Mouse (Mus musculus) lung, adult 18-20 months (tissue): Measurements from ENCODE around the gene Ccr9.
"Not testable (repeated sequence)": the region's sequence is repeated elsewhere in the genome, so short reads cannot be mapped to it uniquely, and the experiment has no call there.

Experiments used
- DNase-seq, 2 experiments: peaks; one replicate each; pipeline ENCODE4 v3.0.0; 2022; ENCODE audit warnings: mixed read lengths in 2 of 2

Gene Ccr9

DNA sequence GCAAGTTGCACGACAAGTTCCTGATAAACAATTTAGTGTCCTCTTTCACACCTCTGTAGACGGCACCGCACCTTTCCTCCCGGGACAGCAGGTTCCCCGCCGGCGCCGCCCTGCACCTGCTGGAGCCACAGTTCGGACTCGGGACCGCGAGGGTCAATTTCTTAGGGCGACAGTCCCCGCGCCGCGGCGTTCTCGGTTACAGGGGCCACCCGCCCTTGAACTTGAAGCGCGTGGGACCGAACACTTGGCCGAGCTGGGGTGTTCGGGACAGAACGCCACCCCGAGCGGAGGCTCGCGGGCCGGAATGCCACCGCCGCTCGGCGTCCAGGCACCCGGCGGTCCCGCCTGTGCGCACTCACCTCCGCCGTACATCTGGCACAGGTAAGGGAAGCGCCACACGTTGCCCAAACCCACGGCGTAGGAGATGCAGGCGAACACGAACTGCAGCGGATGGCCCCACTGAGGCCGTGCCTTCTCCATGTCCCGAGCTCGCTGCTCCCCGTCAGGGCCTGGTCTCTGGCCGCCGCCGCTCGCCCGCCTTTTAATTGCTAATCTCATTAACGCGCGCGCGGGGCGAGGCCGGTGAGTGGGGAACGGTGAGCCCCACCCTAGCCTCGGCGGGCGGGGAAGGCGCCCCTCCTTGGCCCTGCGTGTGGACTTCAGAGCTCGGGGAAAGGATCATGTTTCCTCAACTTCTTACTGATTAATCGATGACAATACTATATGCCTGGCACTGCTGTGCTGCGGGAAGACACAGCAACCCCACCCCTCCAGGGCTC is at the start of gene Ccr9, which contains the start of gene Slc6a20a:
Gene Ccr9 (plus strand): TSS at position 113 of the 779 bp plus-strand sequence.
Gene Slc6a20a (minus strand): TSS at position 559 of the 779 bp plus-strand sequence.
- DNase-seq, result peak; percentile 52 to 54

- DNase-seq, result no peak
Observed at GRCm38 (mm10) chr9:123631666-123632065, 46.6 kb upstream of the Ccr9 start.

DNA sequence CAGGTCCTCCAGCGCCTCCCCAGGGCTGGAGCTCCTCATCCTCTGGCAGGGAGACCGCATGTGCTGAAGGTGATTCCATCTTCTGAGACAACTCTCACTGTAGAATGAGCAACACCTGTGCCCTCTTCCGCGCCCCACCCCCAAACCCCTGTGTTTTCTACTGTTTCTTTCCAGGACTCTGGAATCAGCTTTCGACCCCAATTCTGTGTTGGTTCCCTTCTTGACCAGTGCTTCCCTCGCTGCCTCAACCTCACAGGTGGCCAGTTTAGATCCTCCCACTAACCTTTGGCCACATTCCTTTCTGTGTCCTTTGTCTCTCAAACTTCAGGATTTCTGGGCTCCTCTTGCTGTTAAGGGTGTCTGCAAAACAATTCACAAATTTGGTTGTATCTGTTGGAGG is 46.0 kb upstream of the Ccr9 start, which contains the start of gene Slc6a20b:
Gene Slc6a20b (minus strand): TSS at position 285 of the 400 bp plus-strand sequence.
- no peak for DNase-seq

GRCm38 (mm10) chr9:123632993-123633392 is 45.2 kb upstream of the Ccr9 start:
- no peak for DNase-seq

DNA sequence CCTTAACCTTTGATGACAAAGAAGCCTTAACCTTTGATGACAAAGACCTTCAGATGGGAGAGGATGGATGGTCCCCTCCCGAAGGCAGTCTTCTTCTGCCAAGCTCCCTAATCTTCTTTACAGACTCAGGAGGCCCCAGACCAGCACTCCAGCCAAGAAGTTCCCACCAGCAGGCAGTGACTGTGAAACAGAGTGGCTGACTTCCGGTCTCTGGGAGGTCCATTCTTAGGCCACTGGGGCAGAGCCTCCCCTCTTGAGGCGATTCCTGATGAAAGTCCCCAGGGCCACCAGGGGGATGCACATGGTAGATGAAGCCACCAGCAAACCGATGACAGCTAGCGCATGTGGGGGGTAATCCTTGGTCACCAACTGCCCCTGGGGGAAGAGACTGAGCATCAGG is 41.5 kb upstream of the Ccr9 start:
- no peak for DNase-seq

GRCm38 (mm10) chr9:123638231-123638630 is 40.0 kb upstream of the Ccr9 start:
- DNase-seq, result no peak

- peak in 1 of 2 experiments; percentile 4 for DNase-seq
Observed at GRCm38 (mm10) chr9:123638668-123639089, 39.6 kb upstream of the Ccr9 start.

- DNase-seq, result no peak
Observed at GRCm38 (mm10) chr9:123640106-123640505, 38.1 kb upstream of the Ccr9 start.

GRCm38 (mm10) chr9:123649785-123650511 is 28.3 kb upstream of the Ccr9 start:
- no peak for DNase-seq

GRCm38 (mm10) chr9:123651369-123651768 is 26.9 kb upstream of the Ccr9 start:
- DNase-seq, result peak in 1 of 2 experiments; percentile 41

GRCm38 (mm10) chr9:123657457-123657856 is 20.8 kb upstream of the Ccr9 start:
- DNase-seq, result no peak

DNA sequence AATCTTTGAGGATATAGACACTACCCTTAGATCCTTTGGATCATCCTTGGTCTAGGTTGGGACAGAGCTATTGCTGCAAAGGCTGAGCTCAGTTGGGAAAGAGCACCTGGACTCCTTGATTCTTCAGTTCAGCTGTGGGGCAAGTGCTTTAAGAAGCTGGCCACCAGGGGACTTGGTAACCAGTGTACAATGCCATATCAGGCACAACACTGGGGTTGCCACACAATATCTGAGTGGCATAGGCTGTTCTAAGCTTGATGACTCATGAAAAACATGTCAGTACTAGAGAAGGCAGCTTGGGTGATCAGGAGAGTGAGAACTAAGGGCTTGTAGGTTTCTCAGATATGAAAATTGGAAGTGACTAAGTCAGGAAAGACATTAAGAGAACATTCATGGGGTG is 19.3 kb upstream of the Ccr9 start:
- DNase-seq, result no peak

GRCm38 (mm10) chr9:123659986-123660676 is 18.1 kb upstream of the Ccr9 start:
- DNase-seq, result not testable (repeated sequence)

DNA sequence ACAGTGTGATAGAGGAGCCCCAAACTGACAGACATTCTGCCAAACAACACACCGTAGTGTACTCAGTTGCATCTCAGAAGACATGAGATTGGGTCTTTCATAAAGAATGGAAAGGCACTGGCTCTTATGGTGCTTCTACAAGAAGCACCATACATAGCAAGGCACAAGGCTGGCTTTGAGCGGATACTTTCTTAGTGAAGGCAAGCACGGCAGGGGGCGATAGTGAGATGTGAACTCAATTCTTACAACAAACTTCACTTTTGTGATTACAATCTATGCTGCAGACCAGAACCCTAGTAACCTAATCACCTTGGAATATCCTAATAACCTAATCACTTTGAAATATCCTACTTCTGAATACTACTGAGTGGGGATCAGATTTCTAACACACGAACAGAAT is 12.6 kb upstream of the Ccr9 start:
- peak; percentile 39 to 49 for DNase-seq

DNA sequence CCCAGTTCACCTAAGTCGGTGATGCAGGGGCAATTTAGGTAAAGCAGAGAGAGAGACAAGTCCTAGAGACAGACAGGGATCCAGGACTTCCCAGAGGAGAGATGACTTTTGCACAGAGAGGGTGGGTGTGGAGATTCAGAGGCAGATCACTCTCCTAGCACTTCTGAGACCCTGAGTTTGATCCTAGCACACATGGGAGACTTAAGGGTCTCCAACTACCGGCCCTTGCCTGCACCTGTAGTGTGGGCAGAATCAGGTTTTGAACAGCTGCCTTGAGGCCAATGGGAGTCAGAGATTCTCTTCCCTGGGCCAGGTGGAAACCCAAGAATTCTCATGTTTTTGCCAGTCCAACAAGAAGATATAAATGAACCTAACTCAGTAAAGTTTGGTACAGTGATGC is 959 bp downstream of the Ccr9 start:
- DNase-seq, result no peak

DNA sequence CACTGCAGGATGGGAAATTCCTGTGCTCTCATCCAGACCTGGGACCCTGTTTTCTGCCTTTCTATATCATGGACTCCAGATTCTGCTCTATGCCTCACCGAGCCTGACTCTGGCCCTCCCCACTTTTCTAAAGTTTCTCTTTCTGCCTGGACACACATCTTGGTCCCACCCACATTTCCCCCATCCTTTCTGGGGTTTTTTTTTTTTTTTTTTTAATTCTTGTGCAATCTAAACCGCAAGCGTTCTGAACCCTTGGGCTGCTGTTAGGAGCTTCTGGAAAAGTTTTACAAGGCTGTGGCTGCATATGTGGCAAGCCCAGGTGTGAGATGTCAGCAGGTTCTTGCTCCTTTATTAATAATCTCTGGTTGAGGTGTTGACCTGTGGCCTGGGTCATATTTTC is 5.5 kb downstream of the Ccr9 start:
- DNase-seq, result peak in 1 of 2 experiments; percentile 20

- peak; percentile 10 to 21 for DNase-seq
Observed at GRCm38 (mm10) chr9:123686206-123686605, 8.0 kb downstream of the Ccr9 start.

DNA sequence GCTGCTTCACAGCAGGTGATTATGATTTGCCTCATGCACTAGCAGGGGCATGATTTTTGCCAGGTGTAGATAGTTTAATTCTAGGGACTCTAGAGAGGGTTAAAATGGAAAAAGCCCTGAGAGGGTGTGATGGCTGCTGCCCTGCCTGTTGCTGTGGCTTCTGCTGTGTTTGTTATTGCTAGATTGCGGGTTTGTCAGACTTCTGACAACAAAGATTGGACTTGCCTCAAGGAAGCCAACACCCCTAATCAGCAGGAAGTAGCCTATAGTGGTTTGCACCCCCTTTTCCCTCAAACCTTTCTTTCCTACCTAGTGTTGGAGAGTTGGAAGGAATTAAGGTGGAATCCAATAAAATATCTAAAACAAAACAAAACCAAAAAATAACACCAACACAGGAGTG is 10.0 kb downstream of the Ccr9 start:
- no peak for DNase-seq

DNA sequence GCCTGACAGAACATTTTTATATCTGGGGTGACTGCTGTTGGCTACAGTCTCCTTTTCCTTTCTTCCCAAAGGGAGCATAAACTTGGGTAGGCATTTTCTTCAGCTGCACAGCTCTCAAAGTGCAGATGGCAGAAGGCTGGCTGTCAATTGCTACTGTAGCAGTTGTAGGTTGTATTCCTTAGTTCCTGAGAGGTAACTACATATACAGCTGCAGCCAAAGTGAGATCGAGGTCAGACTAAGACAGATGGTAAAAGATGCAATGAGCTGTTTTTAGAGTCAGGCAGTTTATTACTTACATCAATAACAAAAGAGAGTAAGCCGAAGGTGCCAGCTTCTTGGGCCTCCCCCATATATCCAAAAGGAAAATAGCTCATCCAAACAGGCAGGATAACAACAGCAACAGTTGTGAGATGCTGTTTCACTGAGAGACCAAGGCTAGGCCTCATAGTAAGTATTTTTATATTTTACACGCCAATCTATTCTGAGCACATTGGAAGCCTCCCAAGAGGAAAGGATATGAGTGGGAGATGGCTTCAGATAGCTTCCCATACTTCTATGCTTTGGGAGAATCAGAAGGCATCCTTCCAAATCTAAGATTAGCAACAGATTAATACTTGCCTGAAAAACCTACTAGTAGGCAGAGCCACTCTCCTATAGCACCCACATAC is 17.5 kb downstream of the Ccr9 start:
- no peak for DNase-seq

DNA sequence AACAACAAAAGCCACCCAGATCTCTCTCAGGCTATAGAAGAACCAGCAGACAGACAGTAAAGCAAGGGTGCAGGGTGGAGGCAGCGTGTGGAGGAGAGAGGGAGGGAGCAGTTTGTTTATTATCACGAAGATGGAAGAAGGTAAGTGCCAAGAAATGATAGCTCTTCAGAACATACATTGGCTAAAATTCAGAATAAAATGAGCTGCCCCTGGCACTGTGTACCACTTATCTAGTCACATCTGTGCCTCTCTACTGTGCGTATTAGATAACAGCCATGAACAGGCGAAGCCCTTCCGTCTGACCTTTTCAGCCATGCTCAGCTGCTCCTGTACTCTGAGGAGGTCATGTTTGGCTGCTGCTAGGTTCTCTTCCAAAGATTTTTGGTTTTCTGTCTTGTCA is 23.6 kb downstream of the Ccr9 start:
- no peak for DNase-seq

DNA sequence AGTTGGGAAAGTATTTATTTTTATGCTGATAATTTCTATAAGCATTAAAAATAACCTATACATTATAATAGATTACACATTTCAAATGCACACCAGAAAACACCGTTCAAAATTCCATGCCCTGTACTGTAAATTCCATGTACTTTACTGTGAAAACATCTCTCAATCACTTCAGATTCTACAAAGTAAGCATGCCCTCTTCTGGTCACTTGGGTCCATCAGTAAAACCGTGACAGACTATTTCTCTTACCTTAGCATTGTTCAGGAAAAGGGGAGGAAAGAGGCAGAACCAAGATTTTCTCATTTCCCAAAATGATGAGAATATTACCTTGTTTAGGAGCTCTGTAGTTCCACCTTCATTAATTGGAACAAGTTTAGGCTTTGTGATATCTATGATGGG is 31.0 kb downstream of the Ccr9 start:
- no peak for DNase-seq

- no peak for DNase-seq
Observed at GRCm38 (mm10) chr9:123713111-123713510, 34.9 kb downstream of the Ccr9 start.

DNA sequence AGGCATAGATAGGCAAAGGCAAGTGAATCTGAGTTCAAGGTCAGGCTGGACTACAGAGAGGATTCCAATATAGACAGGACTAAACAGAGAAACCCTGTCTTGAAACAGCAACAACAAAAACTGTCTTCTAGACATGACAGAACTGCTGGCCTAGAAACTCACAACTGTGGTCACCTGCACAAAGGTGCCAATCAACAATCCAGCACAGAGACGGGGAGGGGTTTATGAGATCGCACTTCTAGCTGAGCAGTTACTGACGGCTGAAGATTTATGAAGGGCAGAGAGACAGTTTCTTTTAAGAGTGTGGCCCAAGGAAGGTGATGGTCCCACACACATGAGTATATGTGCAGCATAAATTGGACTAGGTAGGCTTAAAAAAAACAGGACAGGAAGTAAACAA is 38.1 kb downstream of the Ccr9 start:
- DNase-seq, result no peak
